Mouse (Mus musculus): ENCODE data around the gene Ppfia4. TPM values are rescaled to one million over a fixed set of nuclear protein-coding genes. Genes with fewer than 3 reads are reported as not detected.

Ppfia4 gene
- 23.6 and 31.3 TPM in 2 replicates for polyA plus RNA-seq (2012; rRNA removed)

GRCm38 (mm10) chr1:134332770-134333271 lies at the start of gene Ppfia4:
Ppfia4 (minus strand) TSS chr1:134332928.
- DNase-seq (ENCODE audit: low read depth): peak; percentile 62
- TF ChIP-seq POLR2A (IDR thresholded peaks at IDR 0.05; ENCODE audit: borderline replicate concordance, extremely low read depth, insufficient read depth, insufficient read length, poor library complexity, severe bottlenecking) (no peak), CTCF (IDR thresholded peaks at IDR 0.05; ENCODE audit: borderline replicate concordance, extremely low read depth, insufficient read depth, insufficient read length) (no peak)

GRCm38 (mm10) chr1:134381795-134382625 lies 49.3 kb upstream of the Ppfia4 start:
- TF ChIP-seq POLR2A (IDR thresholded peaks at IDR 0.05; ENCODE audit: borderline replicate concordance, extremely low read depth, insufficient read depth, insufficient read length, poor library complexity, severe bottlenecking) (no peak), CTCF (IDR thresholded peaks at IDR 0.05; ENCODE audit: borderline replicate concordance, extremely low read depth, insufficient read depth, insufficient read length) (no peak)
- peak; percentile 61 for DNase-seq (ENCODE audit: low read depth)

GRCm38 (mm10) chr1:134381051-134381450 lies 48.3 kb upstream of the Ppfia4 start:
- TF ChIP-seq POLR2A (IDR thresholded peaks at IDR 0.05; ENCODE audit: borderline replicate concordance, extremely low read depth, insufficient read depth, insufficient read length, poor library complexity, severe bottlenecking): no peak
- no peak for TF ChIP-seq CTCF (IDR thresholded peaks at IDR 0.05; ENCODE audit: borderline replicate concordance, extremely low read depth, insufficient read depth, insufficient read length)
- DNase-seq (ENCODE audit: low read depth): no peak

GRCm38 (mm10) chr1:134374124-134374523 lies 41.4 kb upstream of the Ppfia4 start:
- no peak for TF ChIP-seq CTCF (IDR thresholded peaks at IDR 0.05; ENCODE audit: borderline replicate concordance, extremely low read depth, insufficient read depth, insufficient read length)
- TF ChIP-seq POLR2A (IDR thresholded peaks at IDR 0.05; ENCODE audit: borderline replicate concordance, extremely low read depth, insufficient read depth, insufficient read length, poor library complexity, severe bottlenecking): no peak
- DNase-seq (ENCODE audit: low read depth): no peak

- TF ChIP-seq CTCF (IDR thresholded peaks at IDR 0.05; ENCODE audit: borderline replicate concordance, extremely low read depth, insufficient read depth, insufficient read length) (peak; percentile 36; the same call in 1 of the 2 replicates), POLR2A (IDR thresholded peaks at IDR 0.05; ENCODE audit: borderline replicate concordance, extremely low read depth, insufficient read depth, insufficient read length, poor library complexity, severe bottlenecking) (no peak)
Measured at GRCm38 (mm10) chr1:134368777-134369337, 36.1 kb upstream of the Ppfia4 start.

GRCm38 (mm10) chr1:134365491-134365890 lies 32.8 kb upstream of the Ppfia4 start:
- TF ChIP-seq CTCF (IDR thresholded peaks at IDR 0.05; ENCODE audit: borderline replicate concordance, extremely low read depth, insufficient read depth, insufficient read length): no peak
- TF ChIP-seq POLR2A (IDR thresholded peaks at IDR 0.05; ENCODE audit: borderline replicate concordance, extremely low read depth, insufficient read depth, insufficient read length, poor library complexity, severe bottlenecking): no peak

More at GRCm38 (mm10) chr1:134368777-134369337, 36.1 kb upstream of the Ppfia4 start:
- peak; percentile 68 for DNase-seq (ENCODE audit: low read depth)

GRCm38 (mm10) chr1:134363194-134363593 lies 30.5 kb upstream of the Ppfia4 start:
- no peak for DNase-seq (ENCODE audit: low read depth)

More at GRCm38 (mm10) chr1:134365491-134365890, 32.8 kb upstream of the Ppfia4 start:
- DNase-seq (ENCODE audit: low read depth): no peak

GRCm38 (mm10) chr1:134361857-134362212 lies 29.1 kb upstream of the Ppfia4 start, which contains the start of gene Tmem183a:
Tmem183a (minus strand) TSS chr1:134361979.
- DNase-seq (ENCODE audit: low read depth): peak; percentile 98
- TF ChIP-seq POLR2A (IDR thresholded peaks at IDR 0.05; ENCODE audit: borderline replicate concordance, extremely low read depth, insufficient read depth, insufficient read length, poor library complexity, severe bottlenecking): peak; percentile 96
- TF ChIP-seq CTCF (IDR thresholded peaks at IDR 0.05; ENCODE audit: borderline replicate concordance, extremely low read depth, insufficient read depth, insufficient read length): no peak

More at GRCm38 (mm10) chr1:134363194-134363593, 30.5 kb upstream of the Ppfia4 start:
- TF ChIP-seq CTCF (IDR thresholded peaks at IDR 0.05; ENCODE audit: borderline replicate concordance, extremely low read depth, insufficient read depth, insufficient read length) (no peak), POLR2A (IDR thresholded peaks at IDR 0.05; ENCODE audit: borderline replicate concordance, extremely low read depth, insufficient read depth, insufficient read length, poor library complexity, severe bottlenecking) (no peak)

- TF ChIP-seq CTCF (IDR thresholded peaks at IDR 0.05; ENCODE audit: borderline replicate concordance, extremely low read depth, insufficient read depth, insufficient read length) (no peak), POLR2A (IDR thresholded peaks at IDR 0.05; ENCODE audit: borderline replicate concordance, extremely low read depth, insufficient read depth, insufficient read length, poor library complexity, severe bottlenecking) (no peak)
Measured at GRCm38 (mm10) chr1:134361195-134361856, 28.6 kb upstream of the Ppfia4 start.

GRCm38 (mm10) chr1:134360656-134361055 lies 27.9 kb upstream of the Ppfia4 start:
- TF ChIP-seq CTCF (IDR thresholded peaks at IDR 0.05; ENCODE audit: borderline replicate concordance, extremely low read depth, insufficient read depth, insufficient read length) (no peak), POLR2A (IDR thresholded peaks at IDR 0.05; ENCODE audit: borderline replicate concordance, extremely low read depth, insufficient read depth, insufficient read length, poor library complexity, severe bottlenecking) (no peak)
- no peak for DNase-seq (ENCODE audit: low read depth)

More at GRCm38 (mm10) chr1:134361195-134361856, 28.6 kb upstream of the Ppfia4 start:
- no peak for DNase-seq (ENCODE audit: low read depth)

- no peak for DNase-seq (ENCODE audit: low read depth)
- no peak for TF ChIP-seq POLR2A (IDR thresholded peaks at IDR 0.05; ENCODE audit: borderline replicate concordance, extremely low read depth, insufficient read depth, insufficient read length, poor library complexity, severe bottlenecking)
- no peak for TF ChIP-seq CTCF (IDR thresholded peaks at IDR 0.05; ENCODE audit: borderline replicate concordance, extremely low read depth, insufficient read depth, insufficient read length)
Measured at GRCm38 (mm10) chr1:134357461-134357860, 24.7 kb upstream of the Ppfia4 start.

Measured in brain, embryonic 14.5 days (tissue).